Mouse (Mus musculus): ENCODE measurements around the gene Gnptab.

DNA sequence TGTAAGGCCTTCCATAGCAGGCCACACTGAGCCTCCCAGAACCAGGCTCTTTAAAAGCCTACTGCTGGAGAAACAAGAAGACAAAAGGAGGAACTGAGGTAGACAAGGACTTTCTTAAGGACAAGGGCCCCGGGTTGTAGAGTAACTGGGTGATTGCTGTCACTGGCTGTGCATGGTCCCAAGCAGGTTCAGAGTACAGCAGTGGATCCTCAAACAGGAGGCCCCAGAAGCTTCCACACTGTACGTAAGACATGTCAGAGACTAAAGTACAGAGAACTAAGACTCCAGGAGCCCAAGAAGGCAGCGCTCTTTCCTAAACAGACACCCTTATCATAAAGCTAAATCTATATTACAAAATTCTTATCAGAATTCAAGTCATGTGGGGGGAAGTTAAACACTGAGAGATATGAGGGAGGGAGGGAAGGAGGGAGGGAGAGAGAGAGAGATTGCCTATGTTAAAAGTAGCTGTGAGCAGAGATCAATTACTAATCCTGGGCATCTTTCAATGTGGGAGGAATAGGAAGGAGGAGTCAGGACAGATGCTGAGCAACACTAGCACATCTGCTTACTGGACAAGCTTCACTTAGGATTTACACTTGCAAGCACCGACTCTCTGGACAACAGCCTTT, 116.1 kb downstream of the Gnptab start:
- TF ChIP-seq TCF12 (IDR thresholded peaks at IDR 0.05; ENCODE audit: insufficient read depth, poor library complexity, severe bottlenecking), result no peak
- TF ChIP-seq POLR2A (IDR thresholded peaks at IDR 0.05; ENCODE audit: insufficient read length, low read depth), result no peak
- TF ChIP-seq CEBPB (IDR thresholded peaks at IDR 0.05; ENCODE audit: insufficient read depth, poor library complexity, severe bottlenecking), result no peak
- no peak for TF ChIP-seq MAX (IDR thresholded peaks at IDR 0.05; ENCODE audit: low read depth)
- no peak for TF ChIP-seq E2F4 (IDR thresholded peaks at IDR 0.05; ENCODE audit: insufficient read depth)
- no peak for TF ChIP-seq POLR2AphosphoS2 (IDR thresholded peaks at IDR 0.05; ENCODE audit: insufficient read length, low read depth)
- TF ChIP-seq MYOG (IDR thresholded peaks at IDR 0.05; ENCODE audit: control insufficient read depth in 1 of 3, insufficient read depth in 1 of 3, insufficient read length in 2 of 3, low read depth in 2 of 3), result no peak
- no peak for TF ChIP-seq MYOD1 (IDR thresholded peaks at IDR 0.05; ENCODE audit: control insufficient read depth in 1 of 3, insufficient read length in 2 of 3, low read depth in 2 of 3)

Measured in myocyte (in vitro differentiated cells).